Mouse (Mus musculus) kidney, embryonic 14.5 days (tissue): ENCODE data around the gene Cd2bp2. TPM values are rescaled to one million over a fixed set of nuclear protein-coding genes. Genes with fewer than 3 reads are reported as not detected.
A peak's percentile ranks its signal among the peaks of the same experiment; 100 is the strongest.
"Not testable (repeated sequence)": the region's sequence is repeated elsewhere in the genome, so short reads cannot be mapped to it uniquely, and the experiment has no call there.

Experiments used
- ATAC-seq: fragments of 200-750 bp; cut with Nextera tagmentation; 2 replicates; pipeline ENCODE4 v1.8.0; 2017; ENCODE audit warnings: moderate number of reproducible peaks, mild to moderate bottlenecking, moderate TSS enrichment, moderate library complexity; ENCODE audit not compliant: low FRiP score, low TSS enrichment
- H3K27ac ChIP-seq: fragments of 300-500 bp; sonication (generic); 2 replicates; pipeline ENCODE4 v1.5.1; 2014; ENCODE audit warnings: low read depth, mild to moderate bottlenecking, low read length, moderate library complexity, mixed read lengths
- H3K27me3 ChIP-seq: fragments of 300-500 bp; sonication (generic); 2 replicates; pipeline ENCODE4 v1.6.1; 2014; ENCODE audit warnings: mild to moderate bottlenecking, low read length; ENCODE audit not compliant: control insufficient read depth, insufficient read depth
- H3K36me3 ChIP-seq: fragments of 300-500 bp; sonication (generic); 2 replicates; pipeline ENCODE4 v1.6.1; 2014; ENCODE audit warnings: low read length, mixed read lengths; ENCODE audit not compliant: control insufficient read depth, insufficient read depth
- H3K4me1 ChIP-seq: fragments of 300-500 bp; sonication (generic); 2 replicates; pipeline ENCODE4 v1.6.1; 2014; ENCODE audit warnings: low read length, mixed read lengths; ENCODE audit not compliant: control insufficient read depth, insufficient read depth
- H3K4me2 ChIP-seq: fragments of 300-500 bp; sonication (generic); replicated peaks from 2 replicates; pipeline ENCODE4 v1.6.1; 2014; ENCODE audit warnings: low read depth, mild to moderate bottlenecking, low read length
- H3K4me3 ChIP-seq: fragments of 300-500 bp; sonication (generic); 2 replicates; pipeline ENCODE4 v1.5.1; 2014; ENCODE audit warnings: mild to moderate bottlenecking, low read length
- H3K9ac ChIP-seq: fragments of 300-500 bp; sonication (generic); 2 replicates; pipeline ENCODE4 v1.6.1; 2014; ENCODE audit warnings: low read depth, mild to moderate bottlenecking, low read length, moderate library complexity
- H3K9me3 ChIP-seq: fragments of 300-500 bp; sonication (generic); 2 replicates; pipeline ENCODE4 v1.6.1; 2016; ENCODE audit warnings: low read length; ENCODE audit not compliant: control insufficient read depth
- WGBS: fragments of 180-500 bp; shearing (Covaris S2); extraction: QIAGEN DNeasy Blood & Tissue Kit; methylation state at CpG from one replicate; pipeline ENCODE4 v1.1.7; 2014; 5-methylcytosine and 5-hydroxymethylcytosine counted together
- polyA plus RNA-seq: library from polyadenylated mRNA; unstranded; fragments of >200 nt; fragmentation: Nextera tagmentation; extraction: Ambion mirVana; gene quantifications from 2 replicates; pipeline ENCODE4 v1.2.1, GENCODE M21; 2014

Cd2bp2 gene
- polyA plus RNA-seq, 1 experiment from 2014 or later, result 57.6 TPM

DNA sequence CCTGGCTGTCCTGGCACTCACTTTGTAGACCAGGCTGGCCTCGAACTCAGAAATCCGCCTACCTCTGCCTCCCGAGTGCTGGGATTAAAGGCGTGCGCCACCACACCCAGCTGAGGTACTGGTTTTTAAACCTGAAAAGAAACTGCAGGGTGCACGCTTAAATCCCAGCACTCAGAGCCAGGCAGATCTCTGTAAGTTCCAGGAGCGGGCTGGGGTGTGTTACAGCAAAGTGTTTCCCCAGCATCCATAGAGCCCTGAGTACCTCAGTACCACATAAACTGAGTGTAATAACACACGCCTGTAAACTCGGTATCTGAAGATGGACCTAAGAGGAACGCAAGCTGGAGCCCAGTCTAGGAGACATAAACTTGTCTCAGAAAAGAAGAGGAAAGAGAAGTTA lies 8.5 kb downstream of the Cd2bp2 start:
- Histone ChIP-seq H3K36me3 (peaks cover 11% of the 10 kb centered on the region; the same call in 1 of the 2 replicates), H3K4me3 (no peak overlapping the region), H3K27me3 (no peaks in the 10 kb centered on the region), H3K9me3 (no peaks in the 10 kb centered on the region), H3K4me1 (no peaks in the 10 kb centered on the region), H3K9ac (no peak overlapping the region), H3K4me2 (no peak overlapping the region), H3K27ac (no peak overlapping the region)
- WGBS, result 78% methylated on average over 10 of the region's 10 CpGs
- no peak for ATAC-seq

DNA sequence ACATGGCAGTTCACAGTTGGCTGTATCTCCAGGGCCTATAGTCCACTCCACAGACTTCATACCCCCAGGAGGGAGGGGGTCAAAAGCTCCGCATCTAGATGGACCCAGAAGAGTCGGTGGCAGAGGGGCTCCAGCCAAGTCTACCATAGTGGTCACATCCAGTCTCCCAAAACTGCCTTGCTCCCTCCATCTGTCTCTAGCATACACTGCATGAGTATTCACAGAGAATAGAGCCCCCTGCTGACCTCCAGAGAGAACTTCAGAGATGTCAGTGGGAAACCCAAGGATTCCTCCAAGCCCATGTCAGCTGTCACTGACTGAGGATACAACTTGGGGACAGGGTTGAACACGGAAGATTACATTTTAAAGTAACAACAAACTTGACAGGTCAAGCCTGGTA lies 10.2 kb downstream of the Cd2bp2 start:
- no peaks in the 10 kb centered on the region for H3K27me3 ChIP-seq
- H3K4me2 ChIP-seq, result no peak overlapping the region
- no peak overlapping the region for H3K4me3 ChIP-seq
- no peaks in the 10 kb centered on the region for H3K4me1 ChIP-seq
- 71% methylated on average over 3 of the region's 3 CpGs for WGBS
- no peaks in the 10 kb centered on the region for H3K36me3 ChIP-seq
- 0 out of 2 replicates have a peak, but pooled peaks have one; percentile 32 for ATAC-seq
- no peaks in the 10 kb centered on the region for H3K9me3 ChIP-seq
- no peak overlapping the region for H3K27ac ChIP-seq
- H3K9ac ChIP-seq, result no peak overlapping the region

DNA sequence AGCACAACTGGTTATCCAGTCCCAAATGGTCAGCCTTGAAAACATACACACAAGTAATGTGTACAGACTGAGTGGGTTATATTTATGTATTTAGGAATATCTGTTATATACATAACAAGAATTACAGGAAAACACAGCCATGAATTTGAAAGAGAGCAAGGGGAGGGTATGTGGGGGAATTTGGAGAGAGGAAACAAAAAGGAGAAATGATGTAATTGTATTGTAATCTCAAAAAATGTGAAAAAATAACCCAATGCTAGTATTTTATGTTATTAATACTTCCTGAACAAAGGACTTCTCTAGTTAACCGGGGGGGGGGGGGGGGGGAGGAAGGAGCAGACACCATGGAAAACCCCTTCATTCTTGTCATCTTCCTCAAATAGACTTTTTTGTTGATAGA lies 11.1 kb downstream of the Cd2bp2 start:
- H3K4me1 ChIP-seq, result no peaks in the 10 kb centered on the region
- no peak for ATAC-seq
- no peak overlapping the region for H3K4me3 ChIP-seq
- no peak overlapping the region for H3K4me2 ChIP-seq
- H3K9ac ChIP-seq, result no peak overlapping the region
- no peaks in the 10 kb centered on the region for H3K9me3 ChIP-seq
- no peaks in the 10 kb centered on the region for H3K27me3 ChIP-seq
- H3K27ac ChIP-seq, result no peak overlapping the region
- H3K36me3 ChIP-seq, result no peaks in the 10 kb centered on the region
- 33% methylated on average over 1 of the region's 1 CpGs for WGBS

DNA sequence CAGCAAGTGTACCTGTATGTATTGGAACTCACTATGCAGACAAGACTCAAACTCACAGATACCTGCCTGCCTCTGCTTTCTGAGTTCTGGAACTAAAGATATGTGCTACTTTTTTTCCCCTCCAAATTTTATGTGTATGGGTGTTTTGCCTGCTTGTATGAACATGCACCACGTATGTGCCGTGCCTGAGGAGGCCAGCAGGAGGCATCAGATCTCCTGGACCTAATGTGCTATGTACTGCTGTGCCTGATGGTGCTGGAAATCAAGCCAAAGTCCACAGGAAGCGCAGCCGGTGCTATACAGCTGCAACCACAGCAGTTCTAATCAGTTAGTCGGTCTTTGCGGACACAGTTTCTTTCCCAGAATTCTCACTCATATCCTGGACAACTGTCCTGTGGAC lies 12.0 kb downstream of the Cd2bp2 start:
- Histone ChIP-seq H3K9me3 (no peaks in the 10 kb centered on the region), H3K27ac (no peak overlapping the region), H3K4me2 (no peak overlapping the region), H3K27me3 (no peaks in the 10 kb centered on the region), H3K9ac (no peak overlapping the region), H3K4me1 (no peaks in the 10 kb centered on the region), H3K36me3 (no peaks in the 10 kb centered on the region), H3K4me3 (no peak overlapping the region)
- 78% methylated on average over 6 of the region's 6 CpGs for WGBS
- ATAC-seq, result no peak

DNA sequence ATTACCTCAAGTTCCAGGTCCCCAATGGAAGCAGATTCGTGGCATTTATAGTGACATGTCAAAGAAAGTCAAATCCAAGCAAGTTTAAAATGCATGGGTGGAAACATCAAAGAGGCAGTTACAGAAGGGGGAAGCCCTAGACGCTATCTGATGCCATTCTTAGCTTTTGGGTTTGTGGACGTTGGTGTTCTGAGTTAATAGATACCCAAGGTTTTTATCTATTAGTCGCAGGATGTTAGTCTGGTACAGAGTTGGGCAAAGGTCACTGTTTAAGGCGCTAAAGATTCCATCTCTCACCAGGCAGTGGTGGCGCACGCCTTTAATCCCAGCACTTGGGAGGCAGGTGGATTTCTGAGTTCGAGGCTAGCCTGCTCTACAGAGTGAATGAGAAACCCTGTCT lies 12.5 kb downstream of the Cd2bp2 start:
- H3K9me3 ChIP-seq, result no peaks in the 10 kb centered on the region
- H3K4me2 ChIP-seq, result no peak overlapping the region
- no peak overlapping the region for H3K9ac ChIP-seq
- no peak overlapping the region for H3K4me3 ChIP-seq
- no peak for ATAC-seq
- WGBS, result 73% methylated on average over 8 of the region's 8 CpGs
- H3K36me3 ChIP-seq, result no peaks in the 10 kb centered on the region
- no peak overlapping the region for H3K27ac ChIP-seq
- no peaks in the 10 kb centered on the region for H3K4me1 ChIP-seq
- H3K27me3 ChIP-seq, result no peaks in the 10 kb centered on the region

DNA sequence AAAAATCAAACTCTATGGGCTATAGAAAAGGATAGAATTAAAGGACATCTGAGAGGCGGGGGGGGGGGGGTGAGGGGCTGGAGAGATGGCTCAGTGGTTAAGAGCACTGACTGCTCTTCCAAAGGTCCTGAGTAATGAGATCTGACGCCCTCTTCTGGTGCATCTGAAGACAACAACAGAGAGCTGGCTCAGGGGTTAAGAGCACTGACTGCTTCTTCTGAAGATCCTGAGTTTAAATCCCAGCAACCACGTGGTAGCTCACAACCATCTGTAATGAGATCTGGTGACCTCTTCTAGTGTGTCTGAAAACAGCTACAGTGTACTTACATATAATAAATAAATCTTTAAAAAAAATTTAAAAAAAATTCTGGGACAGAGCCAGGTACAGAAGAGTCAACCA lies 14.1 kb downstream of the Cd2bp2 start:
- H3K36me3 ChIP-seq, H3K4me2 ChIP-seq, H3K4me1 ChIP-seq, H3K9ac ChIP-seq, H3K27me3 ChIP-seq, H3K9me3 ChIP-seq, H3K27ac ChIP-seq, H3K4me3 ChIP-seq, ATAC-seq: not testable (repeated sequence)
- 32% methylated on average over 3 of the region's 3 CpGs for WGBS

DNA sequence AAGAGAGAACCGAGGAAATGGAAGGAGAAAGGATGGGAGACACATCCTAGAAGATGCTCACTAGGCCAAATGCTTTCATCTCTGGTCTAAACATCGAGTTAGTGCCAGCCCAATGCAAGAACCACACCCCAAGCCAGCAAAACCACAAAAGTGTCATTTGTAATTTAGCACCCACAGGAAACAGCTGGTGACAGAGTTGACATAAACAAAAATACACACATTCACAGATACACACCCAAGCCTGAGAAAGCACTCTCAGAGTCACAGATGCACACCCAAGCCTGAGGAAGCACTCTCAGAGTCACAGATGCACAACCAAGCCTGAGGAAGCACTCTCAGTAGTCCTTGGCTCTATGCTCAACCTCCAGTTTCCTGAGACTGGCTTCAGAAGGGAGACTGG lies 15.1 kb downstream of the Cd2bp2 start:
- no peak overlapping the region for H3K4me3 ChIP-seq
- no peak overlapping the region for H3K4me2 ChIP-seq
- 69% methylated on average over 2 of the region's 2 CpGs for WGBS
- no peak overlapping the region for H3K27ac ChIP-seq
- H3K27me3 ChIP-seq, result no peaks in the 10 kb centered on the region
- no peaks in the 10 kb centered on the region for H3K36me3 ChIP-seq
- ATAC-seq, result no peak
- no peak overlapping the region for H3K9ac ChIP-seq
- H3K4me1 ChIP-seq, result no peaks in the 10 kb centered on the region
- H3K9me3 ChIP-seq, result no peaks in the 10 kb centered on the region

DNA sequence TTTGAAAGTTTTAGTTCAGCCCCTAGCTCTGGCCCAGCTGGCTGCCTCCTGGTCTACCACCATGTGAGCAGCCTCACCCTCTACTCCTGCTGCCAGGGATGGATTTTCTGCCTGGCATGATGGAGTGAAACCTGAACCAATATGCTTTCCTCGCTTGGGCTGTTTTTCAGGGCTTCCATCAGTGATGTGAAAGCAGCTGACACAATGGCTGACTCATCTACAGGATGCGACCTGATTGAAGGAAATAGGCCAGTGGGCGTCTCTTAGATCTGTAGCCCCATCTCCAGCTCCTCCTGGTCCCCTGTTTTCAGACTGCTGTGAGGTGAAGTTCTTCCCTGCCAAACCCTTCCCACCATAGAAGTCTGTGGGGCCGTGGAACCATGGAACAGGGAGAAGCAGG lies 18.9 kb downstream of the Cd2bp2 start:
- Histone ChIP-seq H3K27ac (no peak overlapping the region), H3K27me3 (no peaks in the 10 kb centered on the region), H3K36me3 (no peaks in the 10 kb centered on the region), H3K9ac (no peak overlapping the region), H3K4me1 (no peaks in the 10 kb centered on the region), H3K4me2 (no peak overlapping the region), H3K4me3 (no peak overlapping the region), H3K9me3 (no peaks in the 10 kb centered on the region)
- ATAC-seq, result no peak
- WGBS, result 69% methylated on average over 4 of the region's 4 CpGs

DNA sequence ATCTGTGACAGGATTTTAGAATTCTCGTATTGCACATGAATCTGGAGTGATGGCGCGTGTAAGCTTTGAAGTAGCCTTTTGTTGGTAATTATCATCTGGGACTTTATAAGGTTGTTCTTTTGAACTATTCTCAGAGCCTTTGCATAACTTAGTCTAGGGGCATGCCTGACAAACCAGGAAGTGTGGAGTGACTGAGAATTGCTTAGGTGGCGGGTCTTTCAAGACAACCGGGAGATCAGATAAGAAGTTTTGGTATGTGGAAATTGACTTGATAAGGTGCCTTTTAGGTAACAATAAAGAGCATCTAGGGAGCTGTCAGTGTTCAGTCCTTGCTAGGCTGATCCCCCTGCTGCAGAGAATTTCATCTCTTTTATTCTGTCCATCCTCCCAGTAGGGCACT lies 29.3 kb downstream of the Cd2bp2 start:
- no peak overlapping the region for H3K9ac ChIP-seq
- WGBS, result 86% methylated on average over 5 of the region's 5 CpGs
- no peaks in the 10 kb centered on the region for H3K4me1 ChIP-seq
- no peaks in the 10 kb centered on the region for H3K36me3 ChIP-seq
- H3K4me2 ChIP-seq, result no peak overlapping the region
- no peaks in the 10 kb centered on the region for H3K27me3 ChIP-seq
- ATAC-seq, result no peak
- no peak overlapping the region for H3K27ac ChIP-seq
- no peak overlapping the region for H3K4me3 ChIP-seq
- H3K9me3 ChIP-seq, result no peaks in the 10 kb centered on the region
